Mouse (Mus musculus): ENCODE results near the gene Ebf3. TPM values are rescaled to one million over a fixed set of nuclear protein-coding genes. Genes with fewer than 3 reads are reported as not detected.

Gene Ebf3
- total RNA-seq, 1 experiment from 2014 or later: not detected

DNA sequence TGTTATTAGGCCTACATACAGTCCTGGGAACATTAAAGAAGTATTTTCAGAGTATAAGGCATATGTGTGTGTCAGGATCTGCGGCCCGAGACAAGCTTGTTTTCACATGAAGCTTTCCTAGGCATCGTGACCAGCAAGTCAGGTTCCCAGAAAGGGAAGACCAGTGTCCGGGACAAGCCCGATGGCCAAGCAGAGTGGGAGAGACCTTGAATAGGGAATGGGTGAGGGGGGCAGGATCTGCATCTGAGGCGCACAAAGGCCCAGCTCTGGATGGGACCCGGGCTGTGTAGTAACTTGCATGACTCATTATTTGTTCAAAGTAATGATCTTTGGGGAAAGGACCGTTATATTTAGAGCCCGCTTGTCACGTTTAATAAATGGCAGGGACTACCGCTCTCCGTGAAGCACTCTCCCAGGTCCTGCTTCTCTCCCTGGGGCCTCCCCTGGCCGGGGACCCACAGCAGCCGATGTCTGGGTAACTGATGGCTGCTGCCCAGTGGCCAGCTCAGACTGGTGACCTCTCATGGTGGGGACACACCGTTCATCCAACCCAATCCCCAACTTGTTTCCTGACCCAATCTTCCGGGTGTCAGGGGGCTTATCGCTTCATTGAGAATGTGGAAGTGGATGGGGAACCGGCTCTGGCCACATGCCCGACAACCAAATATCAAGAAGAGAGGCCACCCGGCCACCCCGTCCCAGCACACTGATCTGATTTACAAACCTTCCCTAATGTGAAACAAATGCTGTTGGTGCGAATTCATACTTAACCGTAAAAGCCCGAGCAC, 16.5 kb downstream of the Ebf3 start:
- no peak for ATAC-seq (replicated peaks; ENCODE audit: insufficient number of reproducible peaks, low FRiP score, low TSS enrichment, poor library complexity, severe bottlenecking)

DNA sequence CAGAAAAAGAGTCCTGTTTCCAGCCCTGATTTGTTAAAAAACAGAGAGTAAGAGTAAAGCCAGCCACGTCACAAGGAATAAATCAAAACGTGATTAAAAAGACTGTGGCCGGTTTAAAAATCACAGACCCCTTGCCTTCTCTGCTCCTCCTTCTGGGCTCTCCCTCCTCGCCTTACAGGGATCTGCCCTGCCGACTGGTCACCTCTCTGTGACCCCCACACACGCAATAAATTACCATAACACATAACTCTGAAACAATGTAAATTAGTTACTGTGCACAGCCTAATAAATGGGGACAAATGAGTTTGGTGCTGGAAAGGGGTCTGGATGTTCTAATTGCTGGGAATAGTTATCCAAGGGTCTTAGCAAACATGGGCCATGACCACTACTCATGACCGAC, 17.1 kb downstream of the Ebf3 start:
- ATAC-seq (replicated peaks; ENCODE audit: insufficient number of reproducible peaks, low FRiP score, low TSS enrichment, poor library complexity, severe bottlenecking): no peak

GRCm38 (mm10) chr7:137295612-137296011, 18.6 kb downstream of the Ebf3 start:
- no peak for ATAC-seq (replicated peaks; ENCODE audit: insufficient number of reproducible peaks, low FRiP score, low TSS enrichment, poor library complexity, severe bottlenecking)

DNA sequence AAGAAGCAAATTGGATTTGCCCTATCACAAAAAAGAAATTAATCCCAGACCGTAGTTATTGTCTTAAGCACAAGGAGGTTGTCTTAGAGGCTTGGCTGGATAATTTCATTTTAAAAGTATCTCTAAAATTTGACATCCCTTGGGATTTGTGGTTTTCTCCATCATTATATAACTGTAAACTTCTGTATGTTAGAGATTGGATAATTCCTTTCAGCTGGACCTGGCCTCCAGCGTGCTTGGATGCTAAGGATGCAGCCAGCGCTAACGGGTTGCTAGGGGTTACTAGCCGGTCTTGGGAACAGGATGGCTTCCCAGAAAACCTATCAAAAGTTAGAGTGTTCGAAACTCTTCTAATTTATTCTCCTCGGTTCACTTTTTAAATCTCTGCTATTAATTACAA, 19.8 kb downstream of the Ebf3 start:
- no peak for ATAC-seq (replicated peaks; ENCODE audit: insufficient number of reproducible peaks, low FRiP score, low TSS enrichment, poor library complexity, severe bottlenecking)

DNA sequence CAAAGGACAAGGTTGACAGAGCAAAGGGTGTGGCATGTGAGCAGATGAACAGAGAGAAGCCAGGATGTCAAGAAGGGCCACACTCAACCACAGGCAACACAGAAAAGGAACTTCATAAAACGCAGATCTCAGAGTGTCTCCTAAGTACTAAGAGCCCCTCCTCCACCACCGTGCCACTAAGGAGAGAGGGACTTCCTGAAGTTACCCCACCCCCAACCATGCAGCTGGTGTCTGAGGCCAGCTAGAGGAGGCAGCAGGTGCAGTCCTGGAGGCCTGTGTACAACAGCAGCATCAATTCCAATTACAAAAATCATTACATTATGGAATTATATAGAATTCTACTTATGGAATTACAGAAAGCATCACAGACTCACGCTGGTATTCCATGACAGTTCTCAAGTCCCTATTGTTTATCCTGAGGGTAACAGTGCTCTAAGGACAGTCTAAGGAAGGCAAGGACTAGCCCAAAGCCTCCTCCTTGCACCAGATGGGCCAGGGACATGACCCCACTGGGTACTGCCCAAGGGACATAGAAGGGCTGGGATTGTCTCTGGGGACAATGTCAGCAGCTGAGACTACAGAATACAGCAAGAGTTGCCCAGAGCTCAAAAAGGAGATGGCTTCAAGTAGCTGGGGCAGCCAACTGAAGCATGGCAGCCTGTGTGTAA, 24.8 kb downstream of the Ebf3 start:
- ATAC-seq (replicated peaks; ENCODE audit: insufficient number of reproducible peaks, low FRiP score, low TSS enrichment, poor library complexity, severe bottlenecking): no peak

DNA sequence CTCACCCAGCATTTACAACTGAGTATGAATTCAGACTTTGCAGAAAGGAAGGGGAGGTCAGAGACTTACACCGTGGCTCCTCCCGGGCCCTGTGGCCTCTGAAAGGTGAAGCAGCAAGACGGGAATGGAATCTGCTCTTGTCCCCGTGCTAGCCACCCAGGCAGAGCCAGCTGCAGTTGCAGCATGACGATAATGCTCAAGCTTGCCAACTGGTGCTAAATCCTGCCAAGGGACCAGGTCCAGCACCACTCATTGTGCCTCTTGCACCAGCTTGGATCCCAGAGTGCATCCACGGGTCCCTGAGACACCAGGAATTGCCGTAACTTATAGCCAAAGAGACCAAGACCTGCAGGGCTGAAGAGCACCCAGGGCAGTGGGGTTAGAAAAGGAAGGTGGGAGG, 36.1 kb downstream of the Ebf3 start:
- ATAC-seq (replicated peaks; ENCODE audit: insufficient number of reproducible peaks, low FRiP score, low TSS enrichment, poor library complexity, severe bottlenecking): no peak

DNA sequence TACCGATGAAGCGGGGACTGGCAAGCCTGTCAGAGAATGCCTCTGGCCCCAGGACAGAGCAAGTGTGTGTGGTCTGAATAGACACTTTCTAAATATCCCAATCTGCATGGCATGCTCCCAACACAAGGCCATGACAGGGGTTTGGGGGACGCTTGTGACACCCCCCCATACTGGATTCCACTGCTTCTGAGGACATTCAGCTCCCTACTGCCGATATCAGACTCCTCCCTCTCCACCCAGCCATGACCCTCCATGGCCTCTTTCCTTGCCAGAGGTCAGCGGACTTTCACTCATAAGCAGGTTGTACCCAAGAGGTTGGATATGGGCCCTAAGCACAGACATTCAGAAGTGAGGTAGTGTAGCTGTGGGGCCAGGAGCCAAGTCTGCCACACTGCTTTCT, 36.5 kb downstream of the Ebf3 start:
- ATAC-seq (replicated peaks; ENCODE audit: insufficient number of reproducible peaks, low FRiP score, low TSS enrichment, poor library complexity, severe bottlenecking): no peak

- ATAC-seq (replicated peaks; ENCODE audit: insufficient number of reproducible peaks, low FRiP score, low TSS enrichment, poor library complexity, severe bottlenecking): no peak
Observed at GRCm38 (mm10) chr7:137272252-137272651, 42.0 kb downstream of the Ebf3 start.

GRCm38 (mm10) chr7:137268452-137269155, 45.6 kb downstream of the Ebf3 start:
- ATAC-seq (replicated peaks; ENCODE audit: insufficient number of reproducible peaks, low FRiP score, low TSS enrichment, poor library complexity, severe bottlenecking): no peak

DNA sequence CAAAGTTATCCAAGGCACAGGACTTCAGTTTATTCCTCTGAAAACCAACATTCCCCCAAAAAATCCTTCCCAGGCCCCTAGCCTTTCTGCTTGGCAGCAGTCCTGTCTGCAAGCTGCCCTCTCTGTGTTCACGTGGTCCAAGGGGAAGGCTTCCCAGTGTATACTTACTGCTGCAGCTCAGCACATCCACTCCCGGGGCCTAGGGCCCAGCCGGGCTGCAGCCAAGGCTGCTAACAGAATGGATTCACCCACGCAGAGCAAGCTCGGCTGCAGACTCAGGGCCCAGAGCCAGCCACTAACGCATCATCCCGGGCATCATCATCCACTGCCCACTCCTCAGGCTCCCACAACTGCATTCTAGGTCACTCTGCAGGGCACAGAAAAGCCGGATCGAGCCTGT, 46.8 kb downstream of the Ebf3 start:
- no peak for ATAC-seq (replicated peaks; ENCODE audit: insufficient number of reproducible peaks, low FRiP score, low TSS enrichment, poor library complexity, severe bottlenecking)

- ATAC-seq (replicated peaks; ENCODE audit: insufficient number of reproducible peaks, low FRiP score, low TSS enrichment, poor library complexity, severe bottlenecking): no peak
Observed at GRCm38 (mm10) chr7:137266575-137266974, 47.7 kb downstream of the Ebf3 start.

GRCm38 (mm10) chr7:137262330-137262729, 51.9 kb downstream of the Ebf3 start:
- ATAC-seq (replicated peaks; ENCODE audit: insufficient number of reproducible peaks, low FRiP score, low TSS enrichment, poor library complexity, severe bottlenecking): no peak

DNA sequence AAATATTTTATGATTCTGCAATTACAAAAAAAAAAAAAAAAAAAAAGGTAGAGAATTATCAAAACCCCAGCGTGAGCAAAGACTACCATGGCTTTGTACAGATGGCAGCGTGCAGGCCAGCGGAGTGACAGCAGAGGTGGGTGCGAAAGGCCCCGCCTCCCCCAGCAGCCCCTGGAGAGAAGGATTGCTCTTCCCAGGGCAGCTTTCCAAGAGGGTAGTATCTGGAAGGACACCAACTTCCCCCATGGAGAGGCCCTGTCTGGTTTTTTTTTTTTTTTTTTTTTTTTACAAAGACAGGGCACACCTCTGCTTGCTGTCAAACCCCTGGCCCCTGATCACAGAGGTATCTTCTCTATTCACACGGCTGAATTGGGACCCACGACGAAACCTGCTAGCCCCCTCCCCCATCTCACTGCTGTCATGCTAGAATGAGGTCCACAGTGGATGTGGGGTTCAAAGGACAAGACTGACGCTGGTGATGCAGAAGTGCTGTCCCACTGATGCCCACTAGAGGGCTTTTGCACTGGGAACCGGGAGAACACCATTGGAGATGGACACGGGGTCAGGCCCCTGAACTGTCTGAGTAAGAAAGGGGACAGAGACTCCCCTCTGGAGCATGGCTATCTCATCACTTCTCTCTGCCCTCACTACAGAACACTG, 67.9 kb downstream of the Ebf3 start:
- ATAC-seq (replicated peaks; ENCODE audit: insufficient number of reproducible peaks, low FRiP score, low TSS enrichment, poor library complexity, severe bottlenecking): 0 out of 2 replicates have a peak, but pooled peaks have one; percentile 31

DNA sequence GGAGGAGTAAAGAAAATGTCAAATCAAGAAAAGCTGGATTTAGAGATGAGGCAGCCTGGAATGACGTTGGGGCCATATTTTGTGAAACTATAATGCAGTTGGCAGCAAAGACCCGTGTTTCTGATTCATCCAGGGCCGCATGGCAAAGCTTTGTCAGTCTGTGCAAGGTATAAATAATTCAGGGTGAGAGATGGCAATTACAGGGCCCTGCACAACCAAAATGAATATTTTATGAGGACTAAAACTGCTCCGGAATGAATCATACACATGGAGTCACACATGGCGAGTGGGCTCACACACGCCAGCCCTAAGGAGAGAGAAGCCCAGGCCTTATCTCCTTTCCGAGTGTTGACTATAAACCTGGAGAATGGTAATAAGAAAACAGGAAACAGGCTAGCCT, 69.4 kb downstream of the Ebf3 start:
- ATAC-seq (replicated peaks; ENCODE audit: insufficient number of reproducible peaks, low FRiP score, low TSS enrichment, poor library complexity, severe bottlenecking): no peak

GRCm38 (mm10) chr7:137240481-137240880, 73.8 kb downstream of the Ebf3 start:
- ATAC-seq (replicated peaks; ENCODE audit: insufficient number of reproducible peaks, low FRiP score, low TSS enrichment, poor library complexity, severe bottlenecking): no peak

DNA sequence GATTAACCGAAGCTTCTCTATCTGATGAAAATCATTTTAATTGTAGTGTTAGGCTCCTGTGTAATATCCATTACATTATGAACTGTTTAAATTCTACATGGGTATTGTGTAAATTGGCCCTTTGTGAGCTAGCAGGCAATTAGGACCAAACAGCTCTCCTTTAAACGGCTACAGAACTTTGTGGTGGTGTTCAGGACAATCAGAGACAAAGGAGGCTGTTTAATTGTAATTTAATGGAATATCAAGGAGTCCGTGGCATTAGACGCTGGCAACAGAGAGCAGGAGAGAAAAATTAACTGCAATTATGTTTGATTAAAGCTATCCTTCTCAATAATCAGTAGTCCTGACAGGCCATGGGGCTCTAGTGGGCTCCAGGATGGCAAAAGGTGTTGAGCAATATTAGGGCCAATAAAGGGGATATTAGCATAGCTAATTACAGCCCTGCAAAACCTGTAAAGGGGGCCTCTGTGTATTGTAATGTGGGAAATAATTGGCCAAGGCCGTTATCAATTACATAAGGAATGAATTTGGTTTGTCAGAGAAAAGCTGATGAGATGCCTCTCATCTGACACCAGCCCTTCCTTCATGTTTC, 74.6 kb downstream of the Ebf3 start:
- no peak for ATAC-seq (replicated peaks; ENCODE audit: insufficient number of reproducible peaks, low FRiP score, low TSS enrichment, poor library complexity, severe bottlenecking)

DNA sequence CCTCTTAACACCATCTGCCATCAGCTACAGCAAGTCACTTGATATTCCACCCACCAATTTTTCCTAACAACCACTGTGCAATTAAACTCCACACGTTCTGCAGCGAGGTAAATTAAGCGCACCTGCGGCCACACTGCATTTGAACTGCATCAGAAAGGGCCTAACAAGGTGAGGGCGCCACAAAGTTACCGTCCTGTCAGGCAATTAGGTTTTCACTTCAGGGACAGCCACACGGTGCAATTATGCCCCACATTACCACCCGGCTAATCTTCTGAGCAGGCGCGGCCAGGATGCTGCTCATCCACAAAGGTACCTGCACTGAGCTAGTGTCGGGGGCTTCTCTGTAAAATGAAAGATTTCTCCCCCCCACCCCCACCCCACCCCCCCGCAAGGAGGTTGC, 76.8 kb downstream of the Ebf3 start:
- no peak for ATAC-seq (replicated peaks; ENCODE audit: insufficient number of reproducible peaks, low FRiP score, low TSS enrichment, poor library complexity, severe bottlenecking)

DNA sequence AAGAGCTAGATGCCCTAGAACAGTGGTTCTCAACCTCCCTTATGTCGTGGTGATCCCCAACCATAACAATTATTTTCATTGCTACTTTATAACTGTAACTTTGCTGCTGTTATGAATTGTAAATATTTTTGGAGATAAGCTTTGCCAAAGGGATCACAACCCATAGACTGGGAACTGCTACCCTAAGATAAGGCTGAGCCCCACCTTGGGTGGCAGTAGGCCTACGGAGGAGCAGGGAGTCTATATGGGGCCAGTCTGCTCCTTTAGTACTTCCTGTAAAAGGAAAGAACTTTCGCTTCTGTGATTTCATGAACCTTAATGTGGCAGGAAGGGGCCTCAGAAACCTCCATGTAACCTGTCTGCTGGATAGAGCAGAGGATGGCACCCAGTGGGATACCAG, 90.4 kb downstream of the Ebf3 start:
- no peak for ATAC-seq (replicated peaks; ENCODE audit: insufficient number of reproducible peaks, low FRiP score, low TSS enrichment, poor library complexity, severe bottlenecking)
